Mouse (Mus musculus) adrenal gland, postnatal 25 days (tissue): Measurements from ENCODE around the gene Hunk. TPM values are rescaled to one million over a fixed set of nuclear protein-coding genes. Genes with fewer than 3 reads are reported as not detected.
A peak's percentile ranks its signal among the peaks of the same experiment; 100 is the strongest.

Experiments used
- DNase-seq: peaks from one replicate; pipeline ENCODE4 v3.0.0; 2021; ENCODE audit warnings: mixed read lengths
- long read RNA-seq: library from polyadenylated mRNA; stranded (forward); transcript quantifications from one replicate; pipeline ENCODE4 v2.0.0, GENCODE M21; 2021
- total RNA-seq: library from RNA; stranded (reverse); gene quantifications from 2 replicates; pipeline ENCODE4 v1.2.3, GENCODE M21; 2021

Hunk gene
- total RNA-seq, result 5.9 and 6.3 TPM in 2 replicates
- long read RNA-seq, full-length matches to known transcripts, result 3 of 8 reads
- long read RNA-seq, partial matches to known transcripts, result 4 of 8 reads
- long read RNA-seq, other reads (novel, unspliced or antisense), result 1 of 8 reads

DNA sequence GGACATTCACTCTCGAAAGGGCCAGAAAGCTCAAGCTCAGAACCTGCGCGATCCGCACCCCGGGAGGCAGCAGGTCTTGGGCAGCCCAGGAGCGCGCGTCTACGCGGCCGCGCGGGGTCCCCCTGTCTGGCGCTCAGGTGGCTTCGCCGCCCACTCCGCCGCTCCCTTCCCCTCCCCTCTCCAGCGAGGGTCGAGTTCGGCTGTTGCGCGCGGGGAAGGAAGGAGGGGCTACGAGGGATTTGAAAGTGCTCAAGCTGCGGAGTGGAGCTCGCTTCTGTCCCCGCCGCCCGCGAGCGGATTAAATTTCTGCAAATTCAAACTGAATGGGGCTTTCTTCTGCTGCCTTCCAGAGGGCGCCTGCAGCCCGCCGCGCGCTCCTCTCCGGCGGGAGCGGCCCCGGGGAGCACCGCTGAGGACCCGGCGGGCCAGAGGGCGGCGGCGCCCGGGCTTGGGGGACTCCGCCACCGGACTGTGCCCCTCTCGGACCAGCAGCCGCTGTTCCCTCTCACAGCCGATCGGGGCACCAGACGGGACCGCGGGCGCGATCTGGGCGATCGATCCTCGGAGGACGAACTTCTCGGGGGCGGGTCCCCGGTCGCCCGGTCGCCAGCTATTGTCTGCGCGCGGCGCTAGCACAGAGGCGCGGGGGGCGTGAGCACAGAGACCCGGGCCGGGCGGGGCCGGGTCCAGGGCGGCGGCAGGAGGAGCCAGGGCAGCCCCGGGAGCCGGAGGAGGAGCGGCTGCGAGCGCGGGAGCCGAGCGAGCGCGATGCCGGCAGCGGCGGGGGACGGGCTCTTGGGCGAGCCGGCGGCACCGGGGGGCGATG lies at the start of gene Hunk:
Gene Hunk (plus strand): TSS at position 326 of the 826 bp plus-strand sequence.
- DNase-seq, result peak; percentile 64

DNA sequence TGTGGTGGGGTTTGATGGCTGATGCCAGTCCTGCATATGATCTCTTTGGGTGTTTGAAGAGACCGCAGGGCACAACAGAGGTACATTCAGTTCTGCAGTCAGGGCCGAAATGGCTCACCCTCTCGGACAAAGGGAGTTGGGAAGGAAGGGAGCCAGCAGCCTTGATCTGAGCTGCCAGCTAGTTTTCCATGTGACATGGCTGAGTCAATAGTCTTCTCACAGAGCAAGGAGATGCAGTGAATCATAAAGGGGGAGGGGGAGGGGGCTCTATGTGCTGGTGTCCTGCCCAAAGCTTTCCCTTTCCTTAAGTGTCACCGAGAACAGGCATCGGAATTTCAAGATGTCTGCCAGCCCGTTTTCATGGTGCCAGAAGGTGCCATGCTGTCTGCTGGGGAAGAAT lies 46.8 kb upstream of the Hunk start:
- peak; percentile 31 for DNase-seq

DNA sequence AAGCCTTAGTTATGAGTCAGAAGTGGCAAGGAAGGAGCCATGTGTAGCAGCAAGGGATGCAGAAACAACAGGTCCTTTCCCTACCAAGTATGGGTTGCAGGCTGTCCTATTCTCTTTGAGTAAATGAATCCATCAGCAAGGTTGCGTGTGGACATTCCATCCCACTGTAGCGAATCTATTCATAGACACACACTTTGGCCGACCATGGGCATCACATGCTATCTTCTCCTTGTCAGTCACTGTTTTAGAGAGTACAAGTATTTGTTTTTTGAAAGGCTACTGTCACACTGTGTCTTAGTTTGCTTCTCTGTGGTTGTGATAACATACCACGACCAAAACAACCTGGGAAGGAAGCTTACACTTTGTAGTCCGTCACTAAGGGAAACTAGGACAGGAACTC lies 44.7 kb upstream of the Hunk start:
- DNase-seq, result no peak

DNA sequence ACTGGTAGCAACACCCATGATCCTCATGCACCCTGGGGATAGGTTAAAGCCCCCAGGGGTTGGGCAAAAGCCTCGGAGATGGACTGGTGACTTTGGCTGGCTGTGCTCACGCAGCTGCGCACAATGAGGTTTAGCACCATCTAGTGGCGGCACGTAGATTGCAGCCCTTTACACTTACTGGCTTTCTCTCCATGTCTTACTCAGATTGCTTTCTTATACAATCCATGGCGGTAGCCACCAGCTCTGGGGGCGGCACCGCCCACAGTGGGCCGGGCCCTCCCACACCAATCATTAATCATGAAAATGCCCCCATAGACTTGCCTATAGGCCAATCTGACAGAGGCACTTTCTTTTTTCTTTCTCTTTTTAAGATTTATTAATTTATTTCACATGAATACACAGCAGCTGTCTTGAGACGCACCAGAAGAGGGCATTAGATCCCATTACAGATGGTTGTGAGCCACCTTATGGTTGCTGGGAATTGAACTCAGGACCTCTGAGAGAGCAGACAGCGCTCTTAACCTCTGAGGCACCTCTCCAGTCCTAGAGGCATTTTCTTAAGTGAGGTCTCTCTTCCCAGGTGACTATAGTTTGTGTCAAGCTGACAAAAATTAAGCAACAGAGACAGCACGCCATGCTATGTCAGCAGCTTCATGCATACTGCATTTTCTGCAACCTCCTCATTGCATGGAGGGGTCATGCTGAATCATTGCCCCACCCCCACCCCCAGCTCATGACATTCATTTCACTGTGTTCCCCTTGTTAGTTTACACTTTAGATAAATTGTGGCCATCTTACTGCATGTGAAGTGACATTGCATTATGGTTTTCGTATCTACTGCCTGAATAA lies 35.9 kb upstream of the Hunk start:
- peak; percentile 53 for DNase-seq

DNA sequence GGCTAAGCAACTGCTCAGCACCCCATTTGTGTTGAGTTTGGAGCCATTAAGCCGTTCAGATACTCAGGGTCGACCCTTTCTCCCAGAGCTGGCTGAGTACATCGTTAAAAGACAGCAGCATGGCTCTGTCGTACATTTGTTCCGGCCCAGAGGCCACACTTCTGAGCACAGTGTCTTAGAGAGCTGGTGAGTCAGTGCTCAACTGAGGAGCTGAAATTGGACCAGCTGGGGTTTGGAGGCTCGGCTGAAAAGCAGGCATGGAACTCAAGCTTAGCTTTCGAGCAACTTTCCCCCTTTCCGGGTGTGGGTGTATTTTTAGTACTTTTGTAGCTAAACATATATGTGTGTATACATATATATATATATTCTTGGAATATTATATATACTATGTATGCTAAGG lies 34.1 kb upstream of the Hunk start:
- no peak for DNase-seq

DNA sequence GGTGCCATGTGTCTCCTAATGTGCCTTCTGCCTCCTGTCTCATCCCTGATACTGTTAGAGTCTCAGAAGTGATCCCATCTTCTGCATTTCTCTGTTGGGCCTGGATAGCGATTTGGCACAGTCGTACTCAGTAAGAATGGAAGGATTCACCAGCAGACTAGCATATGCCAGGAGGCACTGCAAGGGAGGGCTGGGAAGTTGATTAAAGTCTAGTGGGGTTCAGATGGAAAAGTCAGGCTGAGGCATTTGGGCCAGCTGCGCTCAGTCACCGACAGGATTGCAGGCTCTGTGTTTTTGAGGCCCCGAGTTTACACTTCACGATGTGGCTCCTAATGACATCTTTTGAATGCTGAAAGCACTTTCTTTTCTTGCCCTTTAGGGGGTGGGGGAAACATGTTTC lies 33.1 kb upstream of the Hunk start:
- DNase-seq, result no peak

DNA sequence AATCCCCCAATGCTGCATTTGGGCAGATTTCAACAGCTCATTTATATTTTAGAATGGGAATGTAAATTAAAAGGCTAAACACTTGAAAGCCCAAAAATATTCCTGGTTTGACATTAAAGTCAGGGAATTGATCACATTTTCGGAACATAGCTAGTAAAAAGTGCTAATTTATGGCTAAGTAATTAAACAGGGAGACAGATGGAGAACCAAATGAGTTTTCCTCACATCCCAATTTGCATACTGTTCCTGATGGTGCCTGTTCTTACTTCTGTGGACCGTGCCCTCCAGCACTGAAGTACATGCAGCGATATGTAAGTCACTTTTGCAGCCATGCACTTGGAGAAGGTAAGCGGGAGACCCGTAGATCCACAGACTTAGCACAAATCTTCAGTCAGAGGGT lies 32.7 kb upstream of the Hunk start:
- DNase-seq, result no peak

DNA sequence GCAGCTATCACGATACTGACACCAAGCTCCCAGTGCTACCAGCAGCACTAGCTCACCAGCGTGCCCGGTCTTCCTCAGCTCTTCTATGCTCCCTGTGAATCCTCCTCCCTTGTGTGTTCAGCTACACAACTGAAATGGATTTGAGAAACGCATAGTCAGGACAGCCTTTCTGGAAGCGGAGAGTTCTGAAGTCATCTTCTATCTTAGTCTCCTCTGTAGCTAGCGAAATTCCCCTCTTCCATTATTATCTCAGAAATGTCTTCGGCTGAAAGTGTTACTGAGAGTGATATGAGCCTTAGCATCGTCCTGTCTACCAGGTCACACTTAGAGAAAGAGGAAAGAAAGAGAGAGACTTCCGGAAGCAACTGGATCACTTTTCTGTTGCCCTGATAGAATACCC lies 26.5 kb upstream of the Hunk start:
- no peak for DNase-seq

DNA sequence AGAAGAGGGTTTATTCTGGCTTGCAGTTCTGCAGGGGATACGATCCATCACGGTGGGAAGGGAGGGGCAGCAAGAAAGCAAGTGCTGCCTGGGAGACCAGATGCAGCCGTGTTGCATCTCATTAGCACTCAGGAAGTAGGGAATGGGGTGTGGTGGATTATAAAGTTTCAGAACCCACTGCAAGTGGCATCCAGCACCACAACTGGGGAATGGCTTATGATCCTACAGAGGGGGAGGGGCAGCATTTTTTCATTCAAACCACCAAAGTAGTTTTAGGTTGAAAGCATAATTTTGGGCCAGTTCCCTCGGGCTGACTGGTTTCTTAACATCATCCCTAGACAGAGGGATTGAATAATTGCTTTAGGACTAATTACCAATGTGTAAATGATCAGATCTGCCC lies 26.1 kb upstream of the Hunk start:
- no peak for DNase-seq

DNA sequence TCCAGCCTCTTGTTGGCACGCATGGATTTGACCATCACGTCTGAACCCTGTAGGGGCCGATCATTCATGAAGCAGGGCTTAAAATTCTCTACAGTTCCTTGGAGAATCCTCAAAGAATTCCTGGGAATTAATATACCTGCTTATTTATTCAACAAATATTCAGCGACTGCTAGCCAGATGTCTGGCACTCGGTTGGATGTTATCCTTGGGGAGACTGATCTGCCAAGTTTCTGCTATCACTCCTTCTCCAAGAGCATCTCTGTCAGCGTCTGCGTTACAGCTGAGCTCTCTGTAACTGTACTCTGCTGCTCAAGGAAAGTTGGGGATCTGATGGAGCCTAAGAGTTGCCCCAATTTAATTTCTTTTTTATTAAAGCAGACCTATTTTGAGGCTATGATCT lies 25.5 kb upstream of the Hunk start:
- DNase-seq, result no peak

DNA sequence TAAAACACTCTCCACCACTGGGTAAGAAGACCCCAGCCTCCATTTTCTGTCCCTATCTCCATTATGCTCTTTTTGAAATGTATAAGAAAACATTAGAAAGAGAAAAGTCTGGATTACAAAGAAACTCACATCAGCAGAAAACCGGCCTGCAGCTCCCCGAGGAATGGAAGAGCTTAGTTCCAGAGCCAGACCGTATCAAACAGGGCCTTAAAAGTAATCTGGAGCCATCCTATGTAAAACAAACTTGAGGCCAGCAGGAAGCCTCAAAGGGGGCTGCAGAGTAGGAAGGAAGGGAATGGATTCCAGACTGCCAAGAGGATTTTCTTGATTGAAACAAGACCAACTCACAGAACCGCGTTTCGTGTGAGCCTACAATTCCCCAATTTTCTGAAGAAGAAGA lies 22.9 kb upstream of the Hunk start:
- DNase-seq, result no peak

DNA sequence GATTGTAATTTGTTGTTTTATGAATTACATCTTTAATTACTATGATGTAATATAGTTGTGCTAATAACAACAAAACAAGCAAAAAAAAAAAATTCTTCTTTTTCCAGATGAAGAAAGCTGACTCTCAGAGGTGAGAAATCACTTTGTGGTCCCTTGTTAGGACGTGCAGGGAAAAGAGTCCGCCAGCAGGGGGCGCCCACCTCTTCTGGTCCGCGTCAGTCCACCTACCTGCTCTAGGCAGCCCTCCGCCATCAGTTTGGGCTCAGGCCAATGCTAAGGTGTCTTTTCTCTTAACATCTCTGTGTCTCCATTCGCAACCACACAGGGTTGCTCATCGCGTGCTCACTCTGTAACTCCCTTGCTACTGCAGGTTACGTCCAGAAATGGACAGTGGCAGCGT lies 5.9 kb upstream of the Hunk start:
- DNase-seq, result peak; percentile 87

DNA sequence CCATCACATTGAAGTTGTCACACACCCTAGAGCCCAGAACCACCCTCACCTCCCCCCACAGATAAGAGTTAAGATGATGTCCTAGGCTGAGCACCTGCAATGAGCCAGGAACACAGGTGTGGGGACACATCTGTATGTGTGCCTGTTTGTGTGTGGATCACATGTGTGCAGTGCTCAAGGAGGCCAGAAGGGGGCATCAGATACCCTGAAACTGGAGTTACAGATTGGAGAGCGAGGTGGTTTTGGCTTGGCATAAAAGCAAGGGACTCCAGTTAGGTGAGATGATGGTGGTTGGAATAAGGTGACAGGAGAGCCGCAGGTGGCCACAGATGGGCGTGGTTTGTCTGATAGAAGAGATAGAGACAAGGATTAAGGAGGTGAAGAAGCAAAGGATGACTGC lies 4.2 kb upstream of the Hunk start:
- no peak for DNase-seq

DNA sequence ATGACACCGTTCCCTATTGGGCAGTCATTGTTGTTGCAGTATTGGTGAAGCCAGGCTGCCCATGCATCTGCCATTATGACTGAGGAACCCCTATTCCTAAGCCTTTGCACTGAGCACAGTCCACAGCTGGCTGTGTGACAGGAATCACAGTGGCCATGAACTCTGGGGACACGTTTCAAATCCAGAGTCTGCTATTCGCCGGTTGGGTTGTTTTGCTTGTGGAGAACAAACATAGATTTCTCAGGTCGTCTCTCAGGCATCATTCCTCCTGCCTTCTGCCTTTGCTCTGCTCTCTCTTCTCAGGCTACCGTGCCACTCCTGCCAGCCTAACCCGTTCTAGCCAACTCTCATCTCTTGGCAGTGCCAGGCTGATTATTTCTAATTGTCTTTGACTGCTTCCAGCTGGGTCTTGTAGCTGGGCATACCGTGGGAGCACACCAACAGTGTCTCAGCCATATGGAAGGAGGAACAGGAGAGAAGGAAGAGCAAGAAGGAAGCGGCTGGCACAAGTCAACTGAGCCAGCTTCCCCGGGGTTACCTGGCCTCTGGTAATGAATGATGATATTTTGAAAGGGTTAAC lies 3.0 kb upstream of the Hunk start:
- no peak for DNase-seq

DNA sequence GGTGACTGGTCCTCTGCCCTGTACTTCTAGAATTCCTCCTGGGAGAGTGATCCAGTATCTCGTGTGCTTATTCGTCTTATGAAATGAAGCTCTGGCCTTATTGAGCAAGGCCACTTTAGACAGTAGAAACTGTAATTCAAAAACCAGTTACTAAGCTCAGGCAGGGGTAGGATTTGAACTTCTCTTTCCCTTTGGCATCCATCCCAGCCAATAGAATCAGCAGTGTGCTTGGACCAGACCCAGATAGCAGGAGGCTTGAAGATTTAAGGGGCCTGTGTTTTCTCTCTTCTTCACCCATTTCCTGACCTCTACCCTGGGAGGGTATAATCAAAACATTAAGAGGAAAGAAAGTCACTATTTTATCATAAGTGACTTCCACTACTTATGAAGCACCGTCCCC lies 1.8 kb upstream of the Hunk start:
- no peak for DNase-seq

DNA sequence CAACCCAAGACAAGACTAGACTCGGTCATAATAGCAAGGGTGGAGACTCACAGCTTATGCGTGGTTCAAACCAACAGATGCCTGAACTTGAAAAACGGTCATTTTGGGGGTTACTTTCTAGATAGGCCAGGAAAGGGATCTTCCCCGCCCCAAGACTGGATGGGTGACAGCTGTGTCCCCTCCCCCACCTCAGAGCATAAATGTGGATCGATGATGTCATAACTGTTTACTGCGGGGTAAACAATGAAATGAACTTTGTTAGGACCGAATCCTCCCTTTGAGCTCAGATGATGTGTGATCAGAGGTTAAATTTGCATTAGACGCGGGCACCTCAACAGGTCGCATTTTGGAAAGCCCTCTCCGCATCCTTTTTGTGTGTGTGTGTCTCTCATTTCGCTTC lies 967 bp upstream of the Hunk start:
- DNase-seq, result no peak

DNA sequence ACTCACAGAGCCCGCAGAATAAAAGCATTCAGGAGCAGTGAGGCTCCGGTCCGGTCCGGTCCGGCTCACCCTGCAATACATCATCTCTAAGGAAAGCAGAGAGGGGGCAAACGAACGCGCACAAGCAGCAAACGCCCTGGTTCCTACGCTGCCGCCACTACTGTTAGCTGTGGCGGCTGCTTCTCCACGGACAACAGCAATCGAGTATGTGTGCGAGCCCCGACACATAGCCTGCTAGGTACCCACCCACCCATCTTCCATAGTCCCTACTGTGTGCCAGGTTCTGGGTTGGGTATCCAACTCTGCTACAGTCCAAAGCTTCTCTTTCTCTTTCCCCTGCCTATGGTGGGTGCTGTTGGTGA lies 506 bp upstream of the Hunk start:
- peak; percentile 14 for DNase-seq

DNA sequence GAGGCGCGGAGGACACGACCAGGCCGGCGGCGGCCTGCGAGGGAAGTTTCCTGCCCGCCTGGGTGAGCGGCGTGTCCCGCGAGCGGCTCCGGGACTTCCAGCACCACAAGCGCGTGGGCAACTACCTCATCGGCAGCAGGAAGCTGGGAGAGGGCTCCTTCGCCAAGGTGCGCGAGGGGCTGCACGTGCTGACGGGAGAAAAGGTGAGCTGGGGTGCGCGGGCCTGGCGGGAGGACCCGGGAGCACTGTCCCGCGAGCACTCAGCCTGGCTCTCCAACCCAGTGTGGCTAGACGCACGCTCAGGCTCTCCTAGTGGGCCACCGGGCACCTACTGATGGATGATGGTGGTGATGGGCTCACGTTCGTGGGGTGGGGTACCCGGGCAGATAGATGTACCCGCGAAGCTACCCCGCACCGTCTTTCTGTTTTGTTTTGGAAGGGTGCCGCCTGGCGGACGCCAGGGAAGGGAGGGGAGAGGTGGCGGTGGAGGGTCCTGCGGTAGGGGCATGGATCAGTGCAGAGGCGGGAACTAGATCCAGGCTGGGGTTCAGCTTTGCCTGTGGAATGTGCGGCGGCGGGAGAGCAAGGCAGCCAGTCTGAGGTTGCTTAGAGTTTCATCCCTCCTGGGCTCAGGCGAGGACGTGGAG lies 824 bp downstream of the Hunk start:
- DNase-seq, result peak; percentile 45

DNA sequence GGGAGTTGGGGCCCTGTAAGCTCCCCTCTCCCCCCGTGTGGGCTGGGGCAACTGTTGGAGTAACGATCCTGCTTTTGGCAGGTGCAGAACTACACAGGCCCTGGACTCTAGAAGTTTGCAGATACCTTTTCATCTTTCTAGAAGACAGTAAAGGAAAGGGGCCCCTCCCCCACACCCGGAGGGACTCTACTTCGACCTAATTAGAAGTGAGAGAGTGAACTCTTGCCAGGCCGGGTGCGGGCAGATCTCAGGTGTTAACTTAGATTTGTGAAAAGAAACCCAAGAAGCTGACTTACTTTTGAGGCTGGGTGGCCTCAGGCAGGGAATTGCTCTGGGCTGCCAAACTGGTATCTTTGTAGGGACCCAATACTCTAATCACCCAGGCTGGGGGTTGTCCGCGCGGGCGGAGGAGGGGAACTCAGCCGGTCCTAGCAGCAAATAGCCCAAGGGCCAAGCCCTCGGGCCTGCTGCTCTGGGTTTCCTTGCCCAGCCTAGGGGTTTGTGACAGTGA lies 1.4 kb downstream of the Hunk start:
- DNase-seq, result peak; percentile 21

DNA sequence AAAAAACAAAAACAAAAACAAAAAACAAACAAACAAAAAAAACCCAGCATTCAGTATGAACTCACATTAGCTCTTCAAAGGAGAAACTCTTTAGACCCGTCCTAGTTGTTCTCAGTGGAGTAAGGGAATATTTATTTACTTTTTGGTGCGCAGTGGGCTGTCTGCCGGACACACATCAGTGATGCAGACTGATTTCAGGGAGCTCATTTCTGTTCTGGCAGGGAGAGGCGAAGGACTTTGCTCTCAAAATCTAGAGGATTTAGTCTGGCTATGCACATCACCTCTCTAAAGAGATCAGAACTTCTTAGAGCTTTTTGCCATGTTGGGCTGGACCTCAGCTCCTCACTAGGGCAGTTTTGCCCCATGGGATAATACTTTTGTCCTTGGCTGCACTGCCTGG lies 2.1 kb downstream of the Hunk start:
- DNase-seq, result no peak

DNA sequence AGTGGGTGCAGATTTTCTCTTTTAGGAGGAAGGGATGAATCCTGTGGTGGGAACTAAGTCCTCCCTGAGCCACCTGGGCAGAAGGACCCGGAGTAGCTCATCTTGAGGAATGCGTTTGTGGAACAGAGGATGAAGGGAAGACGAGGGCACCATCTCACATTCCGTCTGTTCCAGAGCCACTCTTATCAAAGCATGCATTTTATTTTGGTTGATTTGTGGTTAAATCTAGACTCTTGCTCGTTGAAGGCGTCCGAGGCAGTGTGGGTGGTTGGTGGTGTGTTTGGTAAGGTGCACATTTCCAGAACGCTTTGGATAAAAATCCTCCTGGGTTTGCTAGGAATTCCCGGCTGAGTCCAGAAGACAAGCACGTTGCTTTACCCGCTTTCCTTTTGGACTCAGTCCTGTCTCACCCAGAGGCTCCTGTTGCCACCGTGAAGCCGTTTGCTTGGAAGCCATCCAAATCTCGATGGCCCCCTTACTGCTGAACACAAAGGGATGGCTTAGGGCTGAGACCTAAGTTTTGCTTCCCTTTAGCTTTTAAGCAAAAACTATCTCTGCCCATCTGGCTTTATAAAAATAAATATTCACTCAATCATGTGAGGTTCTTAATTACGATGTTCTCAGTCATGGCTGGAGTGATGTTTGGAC lies 3.4 kb downstream of the Hunk start:
- no peak for DNase-seq

DNA sequence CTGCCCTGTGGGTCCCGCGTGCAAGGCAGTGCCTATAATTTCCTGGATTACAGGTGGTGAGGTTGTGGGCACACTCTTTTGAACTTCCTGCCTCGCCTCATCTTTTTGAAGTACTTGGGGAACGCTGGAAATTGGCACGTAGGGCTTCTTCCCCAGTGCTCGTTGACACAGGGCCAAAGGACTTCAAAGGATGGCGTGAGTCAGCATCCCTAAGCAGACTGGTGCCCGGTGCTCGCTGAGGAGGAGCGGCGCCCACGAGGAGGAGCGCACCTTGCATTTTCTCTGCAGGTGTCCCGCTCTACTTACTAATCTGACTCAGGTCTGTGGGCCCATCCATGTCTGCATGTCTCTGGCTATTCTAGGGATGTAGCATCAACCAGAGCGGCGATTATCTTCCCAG lies 4.9 kb downstream of the Hunk start:
- DNase-seq, result peak; percentile 62
